Mouse (Mus musculus): ENCODE results near the gene Acadl. TPM values are rescaled to one million over a fixed set of nuclear protein-coding genes. Genes with fewer than 3 reads are reported as not detected.

The Acadl gene
- polyA plus RNA-seq, 2 experiments: 34.8 to 105 TPM

DNA sequence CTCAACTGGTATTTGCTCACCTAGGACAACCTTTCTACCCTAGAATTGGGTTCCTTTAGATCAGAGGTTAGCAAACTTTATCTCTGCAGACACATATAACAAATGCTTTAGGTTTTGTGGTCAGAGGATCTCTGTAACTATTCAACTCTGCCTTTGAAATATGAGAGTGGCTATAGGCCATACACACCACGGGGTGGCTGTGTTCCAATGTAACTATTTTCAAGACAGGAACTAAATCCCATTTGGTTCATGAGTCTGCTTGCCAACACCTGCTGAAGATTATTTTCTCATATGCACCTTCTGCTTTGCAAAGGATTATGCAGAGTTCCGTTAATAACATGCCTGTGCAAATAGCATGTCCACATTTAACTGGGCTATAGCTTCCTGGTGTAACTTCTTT lies 80.8 kb downstream of the Acadl start:
- no peaks in the 10 kb centered on the region for H3K36me3 ChIP-seq (replicated peaks; ENCODE audit: control insufficient read depth, insufficient read depth, low read depth)
- no peak for DNase-seq (ENCODE audit: low read depth in 3 of 3, low spot score in 3 of 3)

DNA sequence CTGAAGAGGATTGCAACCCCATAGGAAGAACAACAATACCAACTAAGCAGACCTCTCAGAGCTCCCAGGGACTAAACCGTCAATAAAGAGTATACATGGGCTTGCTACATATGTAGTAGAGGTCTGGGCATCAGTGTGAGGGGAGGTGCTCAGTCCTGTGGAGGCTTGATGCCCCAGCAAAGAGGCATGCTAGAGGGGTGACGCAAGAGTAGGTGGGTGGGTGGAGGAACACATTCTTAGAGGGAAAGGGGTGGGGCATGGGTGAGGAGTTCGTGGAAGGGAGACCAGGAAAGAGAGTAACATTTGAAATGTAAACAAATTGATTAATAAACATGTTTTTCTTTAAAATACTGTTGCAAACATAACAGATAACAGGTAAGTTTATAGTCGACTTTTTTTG lies 82.0 kb downstream of the Acadl start:
- no peaks in the 10 kb centered on the region for H3K36me3 ChIP-seq (replicated peaks; ENCODE audit: control insufficient read depth, insufficient read depth, low read depth)
- H3K9me3 ChIP-seq (ENCODE audit: control insufficient read depth, low read length): no peaks in the 10 kb centered on the region
- no peak for DNase-seq (ENCODE audit: low read depth in 3 of 3, low spot score in 3 of 3)
- H3K27me3 ChIP-seq (ENCODE audit: control insufficient read depth, insufficient read depth, low read length): no peaks in the 10 kb centered on the region
- H3K9ac ChIP-seq (replicated peaks): no peak overlapping the region
- 53% methylated on average over 4 of the region's 4 CpGs for WGBS (ENCODE audit: insufficient replicate concordance)
- no peaks in the 10 kb centered on the region for H3K4me1 ChIP-seq (replicated peaks; ENCODE audit: control insufficient read depth in 2 of 2, insufficient read depth in 2 of 2, low read length in 1 of 2)
- no peak overlapping the region for H3K4me3 ChIP-seq (ENCODE audit: insufficient read depth in 1 of 2, low read depth in 2 of 2, low read length in 2 of 2)
- H3K4me2 ChIP-seq (ENCODE audit: low read depth): no peak overlapping the region
- TF ChIP-seq EP300 (IDR thresholded peaks at IDR 0.05; ENCODE audit: low read depth): no peak
- no peak for TF ChIP-seq CTCF (IDR thresholded peaks at IDR 0.05; ENCODE audit: low read depth)
- ATAC-seq (ENCODE audit: insufficient read depth): no peak
- no peak overlapping the region for H3K27ac ChIP-seq

More for the DNA sequence above, 80.8 kb downstream of the Acadl start:
- ATAC-seq (ENCODE audit: insufficient read depth): no peak
- Histone ChIP-seq H3K9ac (replicated peaks) (no peak overlapping the region), H3K27me3 (ENCODE audit: control insufficient read depth, insufficient read depth, low read length) (no peaks in the 10 kb centered on the region), H3K4me3 (ENCODE audit: insufficient read depth in 1 of 2, low read depth in 2 of 2, low read length in 2 of 2) (no peak overlapping the region), H3K4me1 (replicated peaks; ENCODE audit: control insufficient read depth in 2 of 2, insufficient read depth in 2 of 2, low read length in 1 of 2) (no peaks in the 10 kb centered on the region), H3K9me3 (ENCODE audit: control insufficient read depth, low read length) (no peaks in the 10 kb centered on the region), H3K4me2 (ENCODE audit: low read depth) (no peak overlapping the region), H3K27ac (no peak overlapping the region)
- TF ChIP-seq CTCF (IDR thresholded peaks at IDR 0.05; ENCODE audit: low read depth) (no peak), EP300 (IDR thresholded peaks at IDR 0.05; ENCODE audit: low read depth) (no peak)
- WGBS (ENCODE audit: insufficient replicate concordance): 47% methylated on average over 2 of the region's 2 CpGs

Other genes starting within 250 kb of the Acadl start
- gene Rpe, start 162.4 kb downstream of the Acadl start, polyA plus RNA-seq (2012; rRNA removed): 7.4 and 11.5 TPM in 2 replicates
- 27.4 and 31.2 TPM in 2 replicates for gene Rpe, start 162.4 kb downstream of the Acadl start, polyA plus RNA-seq (2014; fragmentation: Nextera tagmentation; extraction: Ambion mirVana)
- gene Kansl1l, start 45.7 kb downstream of the Acadl start, polyA plus RNA-seq (2012; rRNA removed): 1.1 and 1.9 TPM in 2 replicates
- gene Kansl1l, start 45.7 kb downstream of the Acadl start, polyA plus RNA-seq (2014; fragmentation: Nextera tagmentation; extraction: Ambion mirVana): 1.9 and 2.5 TPM in 2 replicates
- gene Myl1, start 82.1 kb upstream of the Acadl start, polyA plus RNA-seq (2012; rRNA removed): 0.20 TPM in 1 of 2 replicates, not detected in the other
- 0.55 TPM in 1 of 2 replicates, not detected in the other for gene Myl1, start 82.1 kb upstream of the Acadl start, polyA plus RNA-seq (2014; fragmentation: Nextera tagmentation; extraction: Ambion mirVana)
- gene Lancl1, start 175.6 kb upstream of the Acadl start, polyA plus RNA-seq (2012; rRNA removed): 10.4 and 16.1 TPM in 2 replicates
- 24.0 and 25.8 TPM in 2 replicates for gene Lancl1, start 175.6 kb upstream of the Acadl start, polyA plus RNA-seq (2014; fragmentation: Nextera tagmentation; extraction: Ambion mirVana)